Mouse (Mus musculus): ENCODE results near the gene Akr1c12.

- TF ChIP-seq CTCF (IDR thresholded peaks at IDR 0.05; ENCODE audit: borderline replicate concordance, extremely low read depth, insufficient read depth, insufficient read length) (no peak), POLR2A (IDR thresholded peaks at IDR 0.05; ENCODE audit: borderline replicate concordance, extremely low read depth, insufficient read depth, insufficient read length, poor library complexity, severe bottlenecking) (no peak)
Observed at GRCm38 (mm10) chr13:4270860-4271259, 8.4 kb downstream of the Akr1c12 start.

All from brain, embryonic 14.5 days (tissue).